7 mouse cellular contexts compared by ENCODE assay signal in genomic region chr11:98348083-98348961, GRCm38 (mm10). TPM values are rescaled to one million over a fixed set of nuclear protein-coding genes. Genes with fewer than 3 reads are reported as not detected.
DNase-seq lines count a peak whose midpoint lies in the region; ATAC-seq and TF ChIP-seq lines count a peak whose summit lies in the region.

Gene Ppp1r1b, plus strand, starts transcription at chr11:98348404.

- no peaks in the 10 kb centered on the region for H3K9me3 ChIP-seq in forebrain, embryonic 15.5 days

- H3K4me2 ChIP-seq in forebrain, embryonic 15.5 days (replicated peaks): peak within 1 kb of the TSS; percentile 91

- peak; percentile 78 for ATAC-seq in forebrain, embryonic 15.5 days (replicated peaks)
- peak; percentile 63 for ATAC-seq in inflammation-experienced regulatory T-cells, adult 6 months
- ATAC-seq in megakaryocyte progenitor cell, adult 5-6 weeks (replicated peaks; ENCODE audit: poor library complexity): 0 out of 2 replicates have a peak, but pooled peaks have one; percentile 18

- no peak within 1 kb of the TSS for H3K27ac ChIP-seq in forebrain, embryonic 15.5 days (replicated peaks)
- H3K27ac ChIP-seq in testis, adult 2 months (ENCODE audit: control insufficient read depth, insufficient read depth, low read depth, low read length): no peak within 1 kb of the TSS

- H3K4me3 ChIP-seq in forebrain, embryonic 15.5 days: peak within 1 kb of the TSS; percentile 54
- H3K4me3 ChIP-seq in testis, adult 2 months (ENCODE audit: control insufficient read depth, low read depth, low read length): peak within 1 kb of the TSS; percentile 78

- H3K36me3 ChIP-seq in forebrain, embryonic 15.5 days: no peaks in the 10 kb centered on the region
- H3K36me3 ChIP-seq in testis, adult 2 months (ENCODE audit: control insufficient read depth, insufficient read depth, low read length): no peaks in the 10 kb centered on the region

- peaks cover 59% of the 10 kb centered on the region for H3K27me3 ChIP-seq in forebrain, embryonic 15.5 days
- H3K27me3 ChIP-seq in testis, adult 2 months (ENCODE audit: control insufficient read depth, insufficient read depth, low read length): no peaks in the 10 kb centered on the region

- H3K4me1 ChIP-seq in forebrain, embryonic 15.5 days: peaks cover 30% of the 10 kb centered on the region
- H3K4me1 ChIP-seq in testis, adult 2 months (ENCODE audit: control insufficient read depth, insufficient read depth, low read length): peaks cover 11% of the 10 kb centered on the region

- peak; percentile 79 for DNase-seq in MEL-GATA-1-ER (ENCODE audit: extremely low read depth, low read depth)
- peak; percentile 53 to 71 for DNase-seq in adrenal gland, postnatal 36 days
- peak; percentile 73 to 77 for DNase-seq in left cerebral cortex, adult 9 months (ENCODE audit: low spot score in 2 of 2)

- under 1% methylated on average over 54 of the region's 55 CpGs for WGBS in forebrain, embryonic 15.5 days

- TF ChIP-seq POLR2A in testis, adult 2 months (IDR thresholded peaks at IDR 0.05; ENCODE audit: control insufficient read depth, low read depth, low read length): no peak

- TF ChIP-seq CTCF in testis, adult 2 months (IDR thresholded peaks at IDR 0.05; ENCODE audit: control insufficient read depth, insufficient read depth, insufficient replicate concordance, low read depth, low read length): no peak

- H3K9ac ChIP-seq in forebrain, embryonic 15.5 days (replicated peaks): peak within 1 kb of the TSS; percentile 58

RNA-seq across cellular contexts. Expression of gene Ppp1r1b, which starts in this region (rescaled TPM):
- not detected for total RNA-seq in adrenal gland, postnatal 36 days (2021)
- 49.6 and 60.4 TPM in 2 replicates for polyA plus RNA-seq in forebrain, embryonic 15.5 days (2015; fragmentation: Nextera tagmentation; extraction: Ambion mirVana)
- not detected for polyA plus RNA-seq in inflammation-experienced regulatory T-cells, adult 6 months (2017; shearing (Covaris generic))
- total RNA-seq in megakaryocyte progenitor cell, adult 5-6 weeks (2015): not detected in 2 replicates
- total RNA-seq in megakaryocyte progenitor cell, adult 5-6 weeks (2017): not detected in 2 replicates
- 0.58 and 1.1 TPM in 2 replicates for polyA plus RNA-seq in testis, adult 2 months (2012; rRNA removed)

Comparison
In these comparisons a context has a peak if more than half of its experiments do, and no peak if none do; other contexts are left out.
1. RNA of gene Ppp1r1b (polyA plus RNA-seq): 49.6 to 60.4 TPM in forebrain, embryonic 15.5 days; 0.58 to 1.1 TPM in testis, adult 2 months and not detected in inflammation-experienced regulatory T-cells, adult 6 months; every median in the first group is over 10 times any median in the second.
2. Peak in DNase-seq in adrenal gland, postnatal 36 days; RNA of the gene not detected or under 1 TPM.
3. Peak in ATAC-seq in inflammation-experienced regulatory T-cells, adult 6 months; RNA of the gene not detected or under 1 TPM.
4. Peak in ATAC-seq in megakaryocyte progenitor cell, adult 5-6 weeks; RNA of the gene not detected or under 1 TPM.
5. ATAC-seq: peak in every context shown above with its lines; median percentile 78 in forebrain, embryonic 15.5 days; 63 in inflammation-experienced regulatory T-cells, adult 6 months; 18 in megakaryocyte progenitor cell, adult 5-6 weeks.
6. Peak in every context shown above with its lines, with median percentiles within 50 percentile points of each other: DNase-seq.